Mouse (Mus musculus) liver, postnatal 0 days (tissue): ENCODE measurements around the gene Sestd1.

Experiments used
- CTCF ChIP-seq: sonication (generic); IDR thresholded peaks from 2 replicates; pipeline ENCODE4 v1.5.1; 2016; ENCODE audit warnings: antibody characterized with exemption, low read depth
- EP300 ChIP-seq: IDR thresholded peaks from 2 replicates; pipeline ENCODE4 v1.6.1; 2016; ENCODE audit warnings: antibody characterized with exemption, low read depth, mild to moderate bottlenecking

DNA sequence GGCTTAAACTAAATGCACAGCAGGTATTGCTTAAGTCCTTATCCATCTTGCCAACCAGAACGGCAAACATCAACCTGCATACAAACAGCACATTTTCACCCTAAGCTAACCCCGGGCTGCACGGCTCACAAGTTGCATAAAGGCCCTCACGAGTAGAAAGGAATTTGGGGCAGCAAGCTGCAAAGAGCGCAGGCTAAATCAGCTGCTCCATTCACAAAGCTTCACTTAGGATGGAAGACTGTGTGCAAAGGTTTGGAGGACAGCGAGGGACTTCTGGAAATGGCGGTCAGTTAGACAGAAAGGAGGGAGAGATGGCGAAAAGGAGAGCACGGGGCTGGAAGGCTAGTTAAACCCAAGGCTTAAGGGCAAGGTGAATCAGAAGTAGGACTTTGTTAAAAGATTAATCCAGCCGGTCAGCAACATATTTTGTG is 108.1 kb downstream of the Sestd1 start:
- TF ChIP-seq CTCF (no peak), EP300 (no peak)
